Mouse (Mus musculus) spleen, postnatal 4 days (tissue): ENCODE data around the gene Slc28a2.
"Not testable (repeated sequence)": the region's sequence is repeated elsewhere in the genome, so short reads cannot be mapped to it uniquely, and the experiment has no call there.

Source experiments
- DNase-seq, 2 experiments: peaks; one replicate each; pipeline ENCODE4 v3.0.0; 2022; ENCODE audit warnings: low spot score in 2 of 2

The Slc28a2 gene

GRCm38 (mm10) chr2:122467351-122468013, 41.2 kb downstream of the Slc28a2 start:
- DNase-seq = peak; percentile 93 to 97

GRCm38 (mm10) chr2:122469221-122469620, 42.9 kb downstream of the Slc28a2 start:
- no peak for DNase-seq

GRCm38 (mm10) chr2:122476585-122476984, 50.3 kb downstream of the Slc28a2 start:
- DNase-seq = no peak

GRCm38 (mm10) chr2:122483787-122484186, 57.5 kb downstream of the Slc28a2 start:
- not testable (repeated sequence) for DNase-seq

GRCm38 (mm10) chr2:122484641-122485040, 58.4 kb downstream of the Slc28a2 start, which contains the start of gene Gm14085:
TSS of gene Gm14085 (plus strand) at chr2:122484941.
- no peak for DNase-seq

GRCm38 (mm10) chr2:122485654-122486053, 59.4 kb downstream of the Slc28a2 start:
- not testable (repeated sequence) for DNase-seq

GRCm38 (mm10) chr2:122486122-122486521, 59.8 kb downstream of the Slc28a2 start:
- DNase-seq = not testable (repeated sequence)

GRCm38 (mm10) chr2:122486674-122487073, 60.4 kb downstream of the Slc28a2 start:
- no peak for DNase-seq
